Mouse (Mus musculus) cerebellum, adult (tissue): ENCODE data around the gene Usp8.

Experiments used
- ATAC-seq: cut with Nextera tagmentation; 2 replicates; pipeline ENCODE4 v1.9.2; 2017; ENCODE audit warnings: mild to moderate bottlenecking, moderate library complexity, mixed read lengths; ENCODE audit not compliant: insufficient number of reproducible peaks, low FRiP score, low TSS enrichment

Usp8 gene

GRCm38 (mm10) chr2:126706759-126707437 is at the start of gene Usp8:
TSS of gene Usp8 (plus strand) at chr2:126707328.
- peak; percentile 100 for ATAC-seq

GRCm38 (mm10) chr2:126663481-126663880 is 43.6 kb upstream of the Usp8 start:
- no peak for ATAC-seq

- no peak for ATAC-seq
Observed at GRCm38 (mm10) chr2:126665984-126666383, 41.1 kb upstream of the Usp8 start.

GRCm38 (mm10) chr2:126668621-126669252 is 38.4 kb upstream of the Usp8 start:
- no peak for ATAC-seq

- ATAC-seq, result no peak
Observed at GRCm38 (mm10) chr2:126673317-126674242, 33.5 kb upstream of the Usp8 start.

GRCm38 (mm10) chr2:126674441-126675168 is 32.5 kb upstream of the Usp8 start:
- peak; percentile 65 for ATAC-seq

GRCm38 (mm10) chr2:126675169-126676121 is 31.7 kb upstream of the Usp8 start:
- ATAC-seq, result peak; percentile 89

GRCm38 (mm10) chr2:126676122-126676515 is 31.0 kb upstream of the Usp8 start, which contains the start of gene Gabpb1:
TSS of gene Gabpb1 (minus strand) at chr2:126676337.
- no peak for ATAC-seq

GRCm38 (mm10) chr2:126677366-126677765 is 29.8 kb upstream of the Usp8 start:
- no peak for ATAC-seq

- no peak for ATAC-seq
Observed at GRCm38 (mm10) chr2:126682333-126682732, 24.8 kb upstream of the Usp8 start.

GRCm38 (mm10) chr2:126682937-126683336 is 24.2 kb upstream of the Usp8 start:
- ATAC-seq, result no peak

- ATAC-seq, result no peak
Observed at GRCm38 (mm10) chr2:126691290-126691689, 15.8 kb upstream of the Usp8 start.

- ATAC-seq, result no peak
Observed at GRCm38 (mm10) chr2:126695285-126695684, 11.8 kb upstream of the Usp8 start.

GRCm38 (mm10) chr2:126707438-126707779 is 281 bp downstream of the Usp8 start:
- no peak; the same call in 1 of the 2 replicates for ATAC-seq

GRCm38 (mm10) chr2:126708361-126708760 is 1.2 kb downstream of the Usp8 start:
- ATAC-seq, result no peak

- no peak for ATAC-seq
Observed at GRCm38 (mm10) chr2:126712526-126712925, 5.4 kb downstream of the Usp8 start.

- ATAC-seq, result no peak
Observed at GRCm38 (mm10) chr2:126712950-126713349, 5.8 kb downstream of the Usp8 start.

- ATAC-seq, result no peak
Observed at GRCm38 (mm10) chr2:126729207-126729606, 22.1 kb downstream of the Usp8 start.

- no peak for ATAC-seq
Observed at GRCm38 (mm10) chr2:126730502-126730901, 23.4 kb downstream of the Usp8 start.
